Mouse (Mus musculus): ENCODE measurements around the gene Elmo1. TPM values are rescaled to one million over a fixed set of nuclear protein-coding genes. Genes with fewer than 3 reads are reported as not detected.

The Elmo1 gene
- polyA plus RNA-seq, 1 experiment, result 11.3 TPM

GRCm38 (mm10) chr13:20146848-20147247 lies 56.5 kb downstream of the Elmo1 start:
- DNase-seq (ENCODE audit: low read depth, low spot score), result no peak
- 85% methylated on average over 4 of the region's 4 CpGs for WGBS

DNA sequence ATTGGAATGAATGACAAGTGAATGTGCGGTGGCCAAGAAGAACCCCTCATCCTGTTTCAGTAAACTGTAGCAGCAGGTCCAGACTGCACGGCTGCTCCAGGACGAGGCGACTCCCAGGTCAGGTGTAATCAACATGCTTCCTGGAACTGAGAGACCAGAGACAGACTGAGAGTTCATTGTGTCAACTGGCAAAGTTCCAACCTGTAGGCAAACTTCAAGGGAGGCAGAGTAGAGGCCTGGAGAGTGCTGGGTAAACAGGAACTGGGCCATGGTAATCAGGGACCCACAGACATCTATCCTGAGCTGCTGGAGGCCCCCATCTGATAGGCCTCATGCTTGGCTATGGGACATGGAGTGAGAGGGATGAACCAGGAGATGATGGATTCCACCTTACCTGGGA lies 57.3 kb downstream of the Elmo1 start:
- WGBS, result 20% methylated on average over 4 of the region's 4 CpGs
- DNase-seq (ENCODE audit: low read depth, low spot score), result peak; percentile 70

- DNase-seq (ENCODE audit: low read depth, low spot score), result no peak
- WGBS, result 93% methylated on average over 11 of the region's 11 CpGs
These were observed 59.9 kb downstream of the Elmo1 start for GRCm38 (mm10) chr13:20150130-20150835.

GRCm38 (mm10) chr13:20151302-20151978 lies 61.0 kb downstream of the Elmo1 start:
- DNase-seq (ENCODE audit: low read depth, low spot score), result no peak
- WGBS, result 75% methylated on average over 4 of the region's 4 CpGs

DNA sequence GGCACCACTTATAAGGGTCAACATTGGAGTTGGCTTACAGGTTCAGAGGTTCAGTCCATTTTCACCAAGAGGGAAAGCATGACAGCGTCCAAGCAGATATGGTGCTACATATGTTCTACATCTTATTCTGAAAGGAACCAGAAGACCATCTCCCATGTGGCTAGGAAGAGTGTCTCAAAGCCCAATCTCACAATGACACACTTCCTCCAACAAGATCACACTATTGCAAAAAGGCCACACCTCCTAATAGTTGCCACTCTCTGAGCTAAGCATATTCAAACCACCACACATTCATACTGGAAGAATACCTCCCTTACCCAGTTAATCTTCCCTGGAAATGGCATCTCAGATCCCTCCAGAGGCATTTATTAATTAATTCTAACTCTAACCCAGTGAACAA lies 66.7 kb downstream of the Elmo1 start:
- 100% methylated on average over 1 of the region's 1 CpGs for WGBS
- DNase-seq (ENCODE audit: low read depth, low spot score), result no peak

DNA sequence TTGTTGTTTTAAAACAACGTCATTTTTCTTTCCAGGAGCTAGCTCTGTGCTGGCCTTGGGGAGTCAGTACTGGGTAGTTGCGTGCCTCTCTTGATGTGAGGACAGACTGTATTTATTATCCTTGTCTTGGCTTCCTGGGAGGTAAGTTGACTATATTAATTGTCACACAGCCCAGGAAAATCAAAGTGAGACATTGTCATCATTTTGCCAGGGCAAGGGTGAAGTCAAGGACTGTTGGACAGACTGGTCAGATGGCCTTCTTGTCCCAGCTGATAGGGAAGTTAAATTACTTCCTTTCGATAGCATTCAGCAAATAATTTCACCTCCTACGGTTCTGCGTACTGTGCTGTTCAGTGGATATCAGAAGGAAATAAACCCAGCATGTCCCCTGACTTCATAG lies 67.1 kb downstream of the Elmo1 start:
- no peak for DNase-seq (ENCODE audit: low read depth, low spot score)
- 70% methylated on average over 5 of the region's 5 CpGs for WGBS

- whole genome bisulfite sequencing, result 57% methylated on average over 10 of the region's 10 CpGs
- no peak for DNase-seq (ENCODE audit: low read depth, low spot score)
These were observed 73.1 kb downstream of the Elmo1 start for GRCm38 (mm10) chr13:20163339-20163954.

DNA sequence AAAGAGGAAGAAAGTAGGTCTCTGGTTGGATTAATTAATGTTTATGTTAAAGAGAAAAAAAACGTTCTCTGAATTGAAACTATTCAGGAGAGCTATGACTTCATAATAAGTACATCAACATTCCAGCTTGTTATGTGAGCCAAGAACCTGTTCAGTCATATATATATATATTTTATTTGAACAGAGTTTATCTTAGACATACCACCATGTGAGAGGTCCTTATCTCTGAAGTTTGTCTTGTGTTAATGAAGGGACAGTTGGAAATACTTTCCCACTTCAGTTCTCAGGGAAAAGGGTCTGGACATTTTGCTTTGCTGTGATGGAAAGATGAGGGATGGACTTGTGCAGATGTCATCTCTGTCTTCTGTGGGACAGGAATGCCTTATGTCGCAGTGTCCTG lies 74.4 kb downstream of the Elmo1 start:
- no peak for DNase-seq (ENCODE audit: low read depth, low spot score)
- whole genome bisulfite sequencing, result 62% methylated on average over 2 of the region's 2 CpGs

DNA sequence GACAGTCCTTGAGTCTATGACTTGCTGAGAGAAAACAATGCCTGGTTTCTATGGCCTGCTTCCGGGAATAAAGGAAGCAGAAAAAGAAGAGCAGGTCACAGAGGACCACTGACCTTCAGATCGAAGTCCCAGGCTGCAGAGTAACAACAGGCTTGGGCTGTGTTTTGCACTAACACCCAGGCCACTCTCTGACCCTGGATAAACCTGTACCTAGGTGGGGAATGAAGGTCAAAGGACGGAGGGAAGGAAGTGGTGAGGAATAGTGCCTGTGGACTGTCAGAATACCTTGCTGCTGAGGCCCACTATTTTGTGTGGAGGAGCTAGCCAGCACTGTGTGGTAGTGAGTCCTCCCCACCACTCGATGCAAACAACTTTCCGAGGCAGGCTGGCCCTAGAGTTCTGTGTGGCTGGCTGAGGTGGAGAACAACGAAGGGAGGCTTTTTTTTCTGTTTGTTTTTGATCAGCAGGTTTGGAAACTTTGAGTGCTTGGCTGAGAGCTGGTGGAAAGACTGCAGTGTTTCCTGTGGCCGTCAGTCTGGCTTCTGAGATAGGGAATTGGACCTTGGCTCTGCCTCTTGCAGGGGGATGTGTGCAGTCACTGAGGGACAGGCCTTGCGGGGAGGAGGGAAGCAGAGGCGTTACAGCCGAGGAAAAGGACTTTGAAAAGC lies 83.7 kb downstream of the Elmo1 start:
- WGBS, result 12% methylated on average over 10 of the region's 10 CpGs
- DNase-seq (ENCODE audit: low read depth, low spot score), result no peak

DNA sequence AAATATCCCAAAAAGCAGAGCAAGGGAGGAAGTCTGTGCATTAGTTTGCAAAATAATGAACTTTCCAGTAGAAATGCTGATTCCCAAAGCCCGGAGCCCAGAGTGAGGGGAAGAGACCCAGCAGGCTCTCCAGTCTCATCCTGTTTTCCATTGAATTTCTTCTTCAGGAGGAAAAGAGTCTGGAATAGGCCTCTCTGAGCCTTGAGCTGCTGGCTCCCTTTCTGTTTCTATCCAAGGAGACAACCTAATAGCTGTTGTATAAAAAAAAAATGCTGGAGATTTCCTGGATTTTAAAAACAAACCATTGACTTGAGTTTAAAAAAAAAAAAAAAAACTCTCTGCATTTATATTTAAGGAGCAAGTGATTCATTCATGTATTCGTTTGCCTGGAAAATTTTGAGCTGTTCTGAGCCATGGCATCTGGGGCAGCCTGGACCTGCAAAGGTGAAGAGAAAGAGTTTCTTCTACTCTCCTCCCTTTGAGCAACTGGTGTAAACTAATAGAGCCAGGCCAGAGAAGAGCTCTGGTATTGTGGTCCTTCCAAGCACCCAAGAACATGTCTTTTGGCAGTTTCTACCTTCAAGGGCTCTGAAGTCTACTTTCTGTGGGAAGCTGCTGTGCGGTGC lies 84.4 kb downstream of the Elmo1 start:
- DNase-seq (ENCODE audit: low read depth, low spot score), result no peak
- 39% methylated on average over 3 of the region's 3 CpGs for WGBS

DNA sequence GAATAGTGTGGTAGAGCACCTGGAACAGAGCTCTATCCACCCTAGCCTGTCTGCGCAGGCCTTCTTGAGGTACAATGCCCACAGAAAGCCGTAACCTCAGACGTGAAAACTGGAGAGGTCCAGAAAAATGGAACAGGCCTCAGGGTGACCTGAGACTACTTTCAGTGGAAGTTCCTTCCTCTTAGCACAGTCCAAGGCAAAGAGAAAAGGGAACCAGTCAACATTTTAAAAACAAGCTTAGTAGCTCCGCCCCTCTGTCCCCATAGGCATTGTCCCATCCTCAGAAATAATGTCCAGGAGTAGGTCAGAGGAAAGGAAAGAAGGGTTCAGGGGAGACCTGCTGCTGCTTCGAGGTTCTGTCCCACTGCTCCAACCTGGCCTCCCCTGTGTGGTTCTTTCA lies 90.3 kb downstream of the Elmo1 start:
- WGBS, result 60% methylated on average over 5 of the region's 5 CpGs
- no peak for DNase-seq (ENCODE audit: low read depth, low spot score)

GRCm38 (mm10) chr13:20181321-20181720 lies 90.9 kb downstream of the Elmo1 start:
- DNase-seq (ENCODE audit: low read depth, low spot score), result no peak
- 19% methylated on average over 4 of the region's 4 CpGs for WGBS

GRCm38 (mm10) chr13:20182239-20182825 lies 91.9 kb downstream of the Elmo1 start:
- WGBS, result 33% methylated on average over 6 of the region's 6 CpGs

GRCm38 (mm10) chr13:20183512-20184238 lies 93.3 kb downstream of the Elmo1 start:
- no peak for DNase-seq (ENCODE audit: low read depth, low spot score)
- WGBS, result 18% methylated on average over 9 of the region's 9 CpGs

More at GRCm38 (mm10) chr13:20182239-20182825, 91.9 kb downstream of the Elmo1 start:
- no peak for DNase-seq (ENCODE audit: low read depth, low spot score)

DNA sequence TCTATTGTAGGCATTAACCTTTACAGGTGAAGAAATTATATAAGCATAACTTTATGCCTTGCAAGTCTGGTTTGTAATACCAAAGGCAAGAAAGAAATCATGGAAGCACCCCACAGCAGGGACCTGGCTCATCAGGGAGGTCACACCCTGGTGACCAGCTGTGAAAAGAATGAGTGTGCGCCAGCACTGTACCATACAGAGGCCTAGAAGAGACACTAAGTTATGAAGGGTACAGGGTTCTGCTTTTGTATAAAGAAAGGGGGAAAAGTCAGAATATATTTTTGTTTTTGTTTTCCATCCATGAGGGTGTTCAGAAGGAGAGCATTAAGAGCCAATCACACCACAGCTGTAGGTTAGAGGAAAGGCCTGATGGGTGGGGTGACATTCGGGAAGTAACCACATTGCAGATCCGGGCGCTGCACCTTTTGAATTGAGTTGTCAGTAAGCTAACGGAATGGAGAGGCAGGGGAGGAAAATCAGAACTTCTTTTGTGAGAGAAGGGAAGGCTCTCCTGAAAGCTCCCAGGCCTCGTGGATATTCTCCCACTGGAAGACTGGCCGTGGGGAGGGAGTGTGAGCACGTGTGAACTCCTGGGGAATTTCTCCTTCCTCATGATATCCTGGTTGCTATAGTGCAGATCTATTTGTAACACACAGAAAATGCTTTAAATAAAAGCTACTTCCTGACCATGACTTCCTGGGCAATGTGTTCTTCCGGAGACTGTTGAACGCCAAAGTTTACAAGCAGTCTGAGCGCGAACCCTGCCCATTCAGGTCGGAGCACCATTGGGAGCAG lies 94.0 kb downstream of the Elmo1 start:
- no peak for DNase-seq (ENCODE audit: low read depth, low spot score)
- 33% methylated on average over 13 of the region's 13 CpGs for WGBS

GRCm38 (mm10) chr13:20185034-20185846 lies 94.8 kb downstream of the Elmo1 start:
- 83% methylated on average over 20 of the region's 20 CpGs for WGBS
- DNase-seq (ENCODE audit: low read depth, low spot score), result no peak

DNA sequence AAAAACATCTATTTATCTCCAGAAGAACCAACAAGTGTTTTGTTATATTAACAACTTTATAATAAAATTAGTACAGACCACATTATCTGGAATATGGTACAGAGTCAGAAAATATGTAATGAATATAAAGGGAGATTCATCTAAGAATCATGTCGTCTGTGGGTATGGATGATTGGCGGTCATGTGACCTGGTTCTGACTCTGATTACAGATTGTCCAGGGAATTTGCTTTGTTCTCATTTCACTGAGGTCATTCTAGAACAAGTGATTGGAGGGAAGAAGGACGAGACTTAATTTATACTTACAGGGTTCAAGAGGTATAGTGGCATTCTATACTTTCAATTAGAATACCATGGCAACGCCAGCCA lies 95.4 kb downstream of the Elmo1 start:
- DNase-seq (ENCODE audit: low read depth, low spot score), result no peak
- WGBS, result 85% methylated on average over 4 of the region's 4 CpGs
